Mouse (Mus musculus) heart, postnatal 25 days (tissue): ENCODE measurements around the gene Mpp1. TPM values are rescaled to one million over a fixed set of nuclear protein-coding genes. Genes with fewer than 3 reads are reported as not detected.
A peak's percentile ranks its signal among the peaks of the same experiment; 100 is the strongest.

Experiments used
- DNase-seq: peaks from one replicate; pipeline ENCODE4 v3.0.0; 2022; ENCODE audit warnings: low spot score
- intact Hi-C: fragments of 180-260 bp; cut with DNase I; formaldehyde crosslinking; loops from one replicate; pipeline ENCODE4 v1.15.1; 2025
- total RNA-seq, 2 experiments: library from RNA; stranded (reverse); gene quantifications; 2 replicates each; pipeline ENCODE4 v1.2.3; 2021

Gene Mpp1
- total RNA-seq, 2 experiments from 2014 or later, result 12.9 to 14.7 TPM

DNA sequence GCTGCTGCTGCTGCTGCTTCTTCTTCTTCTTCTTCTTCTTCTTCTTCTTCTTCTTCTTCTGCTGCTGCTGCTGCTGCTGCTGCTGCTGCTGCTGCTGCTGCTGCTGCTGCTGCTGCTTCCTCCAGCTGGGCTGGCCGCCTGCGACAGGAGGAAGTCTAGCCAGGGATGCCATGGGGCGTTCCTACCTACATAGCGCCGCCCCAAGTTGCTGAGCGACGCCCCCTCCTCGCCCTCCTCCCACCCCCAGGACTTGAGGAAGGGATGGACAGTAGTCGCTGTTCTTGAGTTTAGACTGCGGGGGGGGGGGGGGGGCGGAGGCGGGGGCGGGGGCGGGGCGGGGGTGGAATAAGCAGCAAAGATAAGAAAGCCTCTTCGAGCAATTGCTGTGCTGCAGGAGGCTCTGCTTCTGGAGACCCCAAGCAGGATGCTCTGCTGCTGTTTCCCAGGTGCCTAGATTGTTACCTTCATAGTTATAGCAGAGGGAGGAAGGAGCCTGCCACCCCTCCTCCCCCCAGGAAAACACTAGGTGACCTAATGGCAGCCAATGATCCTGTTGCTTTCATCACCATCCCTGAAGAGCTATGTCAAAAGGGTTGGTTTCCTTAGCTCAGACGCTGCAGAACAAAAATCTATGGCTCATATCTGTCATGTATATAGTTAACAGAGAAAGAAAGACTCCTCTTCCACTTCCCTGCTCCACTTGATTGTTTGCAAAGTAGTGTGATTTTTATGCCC lies 45.9 kb downstream of the Mpp1 start, which contains the start of gene Gab3:
Gab3 (minus strand) TSS at position 685 of the 735 bp plus-strand sequence.
- intact Hi-C loops, result loop anchor here (5.0 kb wide), 1 partner anchor 38 kb away; no protein-coding TSS in a partner anchor
- peak; percentile 51 for DNase-seq

DNA sequence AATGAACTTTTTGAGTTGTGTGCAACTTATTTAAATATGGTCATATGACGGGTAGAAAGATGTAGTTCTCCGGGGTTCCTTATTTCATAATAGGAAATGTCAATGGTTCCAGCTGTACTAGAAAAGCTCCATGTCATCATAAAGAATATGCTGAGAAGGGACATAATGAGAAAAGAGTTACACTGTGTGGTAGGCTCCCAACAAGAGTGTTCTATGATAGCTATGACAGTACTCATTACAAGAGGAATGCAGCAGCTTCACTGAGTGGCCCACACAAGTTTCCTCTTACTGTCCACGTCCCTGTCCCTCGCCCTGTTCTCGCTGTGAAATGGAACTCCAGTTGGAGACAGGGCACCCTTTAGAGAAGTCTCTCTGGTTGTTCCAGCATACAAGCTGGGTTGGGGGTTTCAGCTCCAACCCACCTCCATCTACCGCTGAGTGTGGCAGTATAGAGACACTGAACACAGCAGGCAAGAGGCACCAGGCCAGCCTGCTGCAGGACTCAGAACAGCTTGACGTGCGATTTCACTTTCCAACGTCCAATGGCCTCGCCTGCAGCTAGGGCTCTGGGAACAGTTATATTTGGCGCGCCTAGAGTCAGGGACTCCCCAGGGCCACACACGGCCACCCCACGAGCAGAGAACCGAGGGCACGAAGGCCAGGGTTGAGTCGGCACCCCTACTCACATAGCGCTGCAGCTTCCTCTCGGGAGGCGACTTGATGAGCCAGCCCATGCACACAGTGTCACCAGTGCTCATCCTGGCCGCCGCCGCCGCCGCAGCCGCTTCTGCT lies 46.6 kb downstream of the Mpp1 start:
- DNase-seq, result no peak

DNA sequence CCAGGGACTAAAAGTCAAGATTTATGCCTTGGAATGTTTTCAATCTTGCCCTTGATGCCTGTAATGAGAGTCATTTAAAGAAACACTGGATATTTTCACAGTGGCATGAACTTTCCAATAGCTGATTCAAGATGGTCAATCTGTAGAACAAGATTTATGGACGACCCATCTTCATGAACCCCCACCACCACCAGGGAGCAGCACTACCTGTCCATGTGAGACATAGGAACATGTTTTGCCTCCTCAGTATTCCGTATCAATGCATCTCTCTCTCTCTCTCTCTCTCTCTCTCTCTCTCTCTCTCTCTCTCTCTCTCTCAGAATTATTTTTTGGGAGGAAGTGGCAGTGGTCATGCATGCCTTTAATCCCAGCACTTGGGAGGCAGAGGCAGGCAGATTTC lies 48.5 kb downstream of the Mpp1 start:
- no peak for DNase-seq
- intact Hi-C loops, result loop anchor here (5.0 kb wide), 1 partner anchor 35 kb away; no protein-coding TSS in a partner anchor

More for the DNA sequence above, 46.6 kb downstream of the Mpp1 start:
- intact Hi-C loops, result loop anchor here (5.0 kb wide), 1 partner anchor 37 kb away; no protein-coding TSS in a partner anchor

Other genes starting within 250 kb of the Mpp1 start
- 1 to 10 TPM; 1.2 to 1.5 TPM for gene Gab3, start 45.6 kb downstream of the Mpp1 start, total RNA-seq
- 10 to 100 TPM; 19.1 to 25.0 TPM for gene Dkc1, start 35.2 kb downstream of the Mpp1 start, total RNA-seq
- not detected for gene Smim9, start 32.8 kb upstream of the Mpp1 start, total RNA-seq